Mouse (Mus musculus): ENCODE results near the gene Mill2.
"Not testable (repeated sequence)": the region's sequence is repeated elsewhere in the genome, so short reads cannot be mapped to it uniquely, and the experiment has no call there.

Gene Mill2

DNA sequence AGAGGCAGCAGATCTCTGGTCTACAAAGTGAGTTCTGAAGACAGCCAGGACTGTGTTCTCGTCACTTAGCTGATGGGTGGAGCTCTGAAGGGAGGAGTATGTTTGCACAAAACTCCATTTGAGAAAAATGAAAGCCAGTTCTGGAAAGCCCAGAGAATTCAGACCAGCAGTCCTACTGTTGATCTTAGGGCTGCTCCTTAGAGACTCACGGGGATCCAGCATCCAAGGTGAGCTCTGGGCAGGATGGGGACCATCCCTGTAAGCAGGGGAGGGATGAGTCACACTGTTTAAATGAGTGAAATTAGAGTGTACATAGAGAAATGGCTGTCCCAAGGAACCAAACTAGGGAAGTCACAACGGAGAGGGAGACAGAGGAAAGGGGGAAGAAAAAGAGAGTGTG lies at the start of gene Mill2:
Gene Mill2 (plus strand): TSS at position 102 of the 400 bp plus-strand sequence.
- DNase-seq (ENCODE audit: low spot score), result no peak

DNA sequence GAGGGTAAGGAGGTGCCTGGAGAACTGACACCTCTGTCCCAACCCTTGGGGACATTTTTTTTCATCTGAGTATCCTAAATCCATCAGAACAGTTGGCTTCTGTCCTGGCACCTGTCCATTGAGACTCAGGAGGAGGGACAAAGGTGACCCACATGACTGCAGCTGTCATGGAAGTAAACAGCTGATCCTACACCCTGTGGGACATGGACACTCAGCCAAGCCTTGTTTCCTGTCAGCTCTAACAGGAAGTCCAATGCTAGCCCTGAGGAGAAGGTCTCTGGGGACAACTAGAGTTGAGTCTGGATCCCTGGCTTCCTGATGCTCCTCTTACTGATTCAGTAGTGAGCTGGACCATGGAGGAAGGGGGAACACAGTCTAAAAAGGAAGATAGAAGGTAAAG lies 49.1 kb upstream of the Mill2 start:
- DNase-seq (ENCODE audit: low spot score), result not testable (repeated sequence)

DNA sequence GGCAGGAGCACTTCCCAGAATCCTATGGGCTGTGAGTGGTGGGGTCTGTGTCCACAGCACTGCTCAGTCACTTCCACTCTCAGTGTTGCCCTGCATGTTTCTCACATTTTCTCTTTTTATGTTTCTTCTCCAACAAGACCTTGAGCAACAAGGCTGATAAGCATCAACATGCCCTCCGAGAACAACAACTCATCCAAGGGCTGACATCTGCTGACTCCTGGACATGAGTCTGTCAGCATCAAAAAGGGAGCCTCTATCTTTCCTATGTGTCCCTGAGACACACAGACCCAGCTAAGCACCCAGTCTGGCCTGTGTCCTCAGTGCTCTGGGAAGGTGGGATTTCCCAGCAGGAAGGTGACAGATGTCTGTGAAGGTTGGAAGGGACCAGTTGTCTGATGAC lies 41.3 kb upstream of the Mill2 start, which contains the start of gene Psg19:
Gene Psg19 (minus strand): TSS at position 101 of the 400 bp plus-strand sequence.
- no peak for DNase-seq (ENCODE audit: low spot score)

DNA sequence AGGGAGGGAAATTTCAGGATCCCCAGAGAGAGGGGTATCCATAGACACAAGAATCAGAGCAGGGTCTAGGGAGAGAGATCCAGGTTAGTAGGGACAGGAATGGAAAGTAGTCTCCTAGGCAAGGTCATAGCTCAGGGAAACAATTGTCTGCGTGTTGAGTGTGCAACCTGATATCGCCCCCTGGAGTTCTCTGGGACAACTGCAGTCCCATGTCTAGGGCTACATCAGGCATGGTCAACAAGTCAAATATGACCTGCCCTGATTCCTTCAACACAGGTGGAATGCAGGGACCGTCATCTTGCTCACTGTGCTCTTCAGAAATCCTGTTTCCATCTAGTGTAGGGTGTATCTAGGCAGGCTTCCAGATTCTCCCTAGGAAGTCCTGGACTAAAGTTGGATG lies 40.6 kb upstream of the Mill2 start:
- no peak for DNase-seq (ENCODE audit: low spot score)

DNA sequence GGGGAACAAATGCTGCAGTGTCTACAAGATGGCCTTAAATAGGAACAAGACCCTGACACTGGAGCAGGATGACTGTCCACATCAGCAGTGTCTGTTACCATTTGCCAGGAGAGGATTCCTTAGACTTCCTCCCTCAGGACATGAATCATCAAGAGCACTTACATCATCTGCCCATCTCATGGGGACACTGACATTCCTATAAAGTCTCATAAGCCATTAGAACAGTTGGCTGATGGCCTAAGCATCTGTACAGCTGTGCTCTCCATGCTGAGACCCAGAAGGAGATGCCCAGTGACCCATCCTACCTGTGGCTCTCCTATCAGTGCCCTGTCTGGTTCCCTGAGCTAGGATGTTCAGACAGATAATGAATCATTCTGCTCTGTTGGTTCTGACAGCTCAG lies 36.2 kb upstream of the Mill2 start:
- DNase-seq (ENCODE audit: low spot score), result no peak

DNA sequence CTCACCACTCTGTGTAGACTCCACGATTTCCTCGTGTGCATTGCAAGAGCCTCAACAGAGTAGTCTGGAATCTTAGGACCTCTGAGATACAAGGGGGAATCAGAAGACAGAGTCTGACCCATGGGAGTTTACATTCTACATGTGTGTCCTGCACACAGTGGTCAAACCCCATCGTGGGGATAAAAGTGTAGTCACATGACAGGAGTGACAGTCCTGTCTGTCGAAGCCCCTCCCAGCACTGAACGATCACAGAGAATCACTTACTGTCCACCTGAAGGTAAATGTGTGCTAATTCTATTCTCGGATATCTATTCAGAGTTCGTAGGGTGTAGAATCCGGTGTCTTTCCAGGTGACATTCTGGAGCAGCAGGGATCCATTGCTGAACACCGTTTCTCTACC lies 21.5 kb upstream of the Mill2 start:
- no peak for DNase-seq (ENCODE audit: low spot score)

DNA sequence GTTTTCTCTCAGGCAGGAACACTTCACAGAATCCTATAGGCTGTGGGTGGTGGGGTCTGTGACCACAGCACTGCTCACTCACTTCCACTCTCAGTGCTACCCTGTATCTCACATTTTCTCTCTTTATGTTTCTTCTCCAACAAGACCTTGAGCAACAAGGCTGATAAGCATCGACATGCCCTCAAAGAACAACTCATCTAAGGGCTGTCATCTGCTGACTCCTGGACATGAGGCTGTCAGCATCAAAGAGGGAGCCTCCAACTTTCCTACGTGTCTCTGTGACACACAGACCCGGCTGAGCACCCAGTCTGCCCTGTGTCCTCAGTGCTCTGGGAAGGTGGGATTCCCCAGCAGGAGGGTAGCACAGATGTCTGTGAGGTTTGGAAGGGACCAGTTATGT lies 18.3 kb upstream of the Mill2 start, which contains the start of gene Psg17:
Gene Psg17 (minus strand): TSS at position 101 of the 400 bp plus-strand sequence.
- DNase-seq (ENCODE audit: low spot score), result no peak

DNA sequence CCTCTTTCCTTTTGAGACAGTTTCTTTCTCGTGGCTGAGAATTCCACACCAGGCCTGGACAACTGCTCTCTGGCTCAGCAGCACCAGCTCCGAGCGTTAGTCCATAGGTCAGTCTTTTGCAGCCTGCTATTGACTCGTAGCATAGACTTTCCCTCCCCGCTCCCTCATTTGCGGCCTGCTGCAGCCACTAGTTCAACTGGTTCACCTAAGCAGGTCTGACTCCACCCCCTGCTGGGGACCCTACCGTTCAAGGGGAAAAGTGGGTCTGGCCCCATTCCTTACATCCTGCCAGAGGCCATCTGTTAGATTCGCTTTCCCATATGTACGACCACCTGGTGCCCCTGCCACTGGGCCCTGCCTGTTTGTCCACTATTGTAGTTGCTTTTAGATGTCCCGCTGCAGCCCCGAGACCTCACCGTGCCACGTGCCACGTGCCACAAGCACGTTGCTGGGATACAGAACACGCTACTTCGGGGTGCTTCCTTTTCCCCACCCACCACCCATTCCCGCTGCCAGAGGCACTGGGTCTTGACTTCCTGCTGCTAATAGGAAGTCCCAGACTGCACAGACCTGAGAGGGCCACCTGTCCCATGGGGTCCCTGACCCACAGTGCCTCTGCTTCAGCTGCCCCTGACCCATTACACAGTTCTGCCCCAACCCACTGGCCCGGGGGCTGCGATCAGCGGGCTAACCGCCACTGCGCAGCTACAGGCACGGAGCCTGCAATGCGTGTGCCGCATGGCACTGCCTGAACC lies 11.8 kb upstream of the Mill2 start:
- DNase-seq (ENCODE audit: low spot score), result no peak

DNA sequence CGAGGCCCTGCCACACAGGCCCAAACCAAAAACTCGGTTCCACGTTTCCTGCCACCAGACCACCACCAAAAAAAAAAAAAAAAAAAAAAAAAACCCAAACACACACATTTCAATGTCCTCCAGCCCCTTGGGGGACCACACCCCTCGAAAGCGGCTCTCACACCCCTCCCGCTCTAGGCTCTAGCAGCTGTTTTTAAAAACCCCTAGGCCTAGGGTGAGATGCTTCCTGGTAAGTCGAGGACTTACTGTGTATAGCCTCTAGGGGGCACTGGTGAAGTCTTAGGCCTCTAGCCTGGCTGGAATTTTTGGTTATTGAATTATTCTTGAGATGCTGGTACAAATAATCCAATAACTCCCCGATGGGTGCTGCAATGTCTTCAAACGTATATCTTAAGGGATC lies 11.2 kb upstream of the Mill2 start:
- DNase-seq (ENCODE audit: low spot score), result no peak

DNA sequence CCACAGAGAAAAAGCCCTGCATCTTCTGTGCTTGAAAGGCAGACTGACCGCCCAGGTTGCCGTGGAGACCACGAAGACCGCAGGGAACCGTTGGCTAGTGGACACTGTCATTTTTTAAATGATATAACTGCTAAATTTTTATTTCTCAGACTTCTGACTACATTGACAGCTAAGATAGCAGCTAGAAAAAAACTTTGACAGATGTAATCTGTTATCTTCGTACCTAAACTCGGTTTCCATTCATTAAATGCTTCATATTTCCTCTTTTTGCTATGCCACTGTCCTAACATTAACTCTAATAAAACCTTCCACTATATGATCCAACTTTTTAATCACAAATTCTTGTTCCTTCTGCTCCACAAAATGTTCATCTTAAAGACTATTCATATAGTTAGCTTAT lies 10.2 kb upstream of the Mill2 start:
- DNase-seq (ENCODE audit: low spot score), result no peak

DNA sequence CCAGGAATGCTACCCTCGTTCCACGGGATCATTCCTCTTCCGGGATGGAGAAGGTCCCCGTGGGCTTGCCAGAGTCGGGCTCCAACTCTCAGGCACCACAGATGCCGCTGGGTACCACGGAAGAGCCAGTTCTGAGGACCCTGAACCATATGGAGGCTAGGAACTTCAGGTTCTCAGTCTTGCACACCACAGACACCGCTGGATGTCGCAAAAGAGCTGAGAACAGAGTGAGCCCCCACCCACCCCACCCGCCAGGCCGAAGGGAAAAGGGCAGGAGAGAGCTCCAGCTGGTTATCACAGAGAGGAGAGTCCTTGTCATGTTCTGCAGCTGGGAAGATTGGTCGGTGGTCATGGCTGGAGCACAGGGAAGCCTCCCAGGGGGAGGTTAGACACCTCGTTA lies 7.5 kb upstream of the Mill2 start:
- no peak for DNase-seq (ENCODE audit: low spot score)

DNA sequence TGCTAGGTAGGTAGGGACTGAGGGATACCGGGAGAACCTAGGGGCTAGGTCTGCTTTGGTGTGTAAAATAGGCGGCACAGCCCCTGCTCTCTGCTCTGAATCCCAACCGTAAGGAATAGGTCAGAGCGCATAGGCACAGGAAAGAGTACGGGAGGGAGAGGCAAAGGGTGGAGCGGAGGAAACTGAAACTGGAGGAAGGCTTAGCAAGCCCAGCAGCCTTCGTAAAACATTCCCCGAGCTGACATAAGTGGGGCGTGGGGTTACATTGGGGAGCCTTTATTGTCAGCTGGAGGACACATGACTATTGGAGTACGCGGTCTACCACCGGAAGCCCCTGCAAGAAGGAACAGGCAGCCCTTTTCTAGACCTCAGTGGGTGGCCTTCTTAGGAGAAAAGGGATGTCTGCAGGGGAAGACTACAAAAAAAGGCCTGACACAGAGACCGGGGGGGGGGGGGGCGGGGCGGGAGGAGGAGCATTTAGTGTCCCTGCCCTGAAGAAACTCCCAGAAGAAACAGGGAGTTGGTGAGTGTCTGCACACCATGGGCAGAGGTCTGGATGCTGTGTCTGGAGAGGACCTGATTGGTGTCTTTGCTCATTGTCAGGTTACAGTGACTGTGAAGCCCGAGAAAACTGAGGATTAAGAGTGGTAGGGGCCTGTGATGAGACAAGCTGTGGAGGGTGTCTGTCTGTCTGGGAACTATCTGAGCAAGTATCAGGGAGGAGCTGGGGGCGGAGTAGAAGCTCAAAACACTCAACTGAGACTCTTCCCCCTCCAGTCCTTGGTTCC lies 814 bp downstream of the Mill2 start:
- peak; percentile 11 for DNase-seq (ENCODE audit: low spot score)

DNA sequence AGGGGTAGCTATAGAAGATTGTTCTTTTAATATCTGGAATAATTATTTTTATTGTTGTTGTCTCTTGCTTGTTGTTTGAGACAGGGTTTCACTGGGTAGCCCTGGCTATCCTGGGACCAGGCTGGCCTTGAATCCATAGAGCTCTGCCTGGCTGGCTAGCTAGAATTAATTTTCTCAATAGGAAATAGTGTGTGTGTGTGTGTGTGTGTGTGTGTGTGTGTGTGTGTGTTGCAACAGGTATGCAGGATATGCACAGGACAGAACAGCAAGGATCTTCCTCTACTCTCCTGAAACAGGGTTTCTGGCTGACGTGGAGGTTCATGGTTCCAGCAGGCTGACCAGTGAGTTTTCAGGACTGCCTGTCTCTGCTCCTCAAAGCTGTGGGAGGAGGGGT lies 1.4 kb downstream of the Mill2 start:
- no peak for DNase-seq (ENCODE audit: low spot score)

DNA sequence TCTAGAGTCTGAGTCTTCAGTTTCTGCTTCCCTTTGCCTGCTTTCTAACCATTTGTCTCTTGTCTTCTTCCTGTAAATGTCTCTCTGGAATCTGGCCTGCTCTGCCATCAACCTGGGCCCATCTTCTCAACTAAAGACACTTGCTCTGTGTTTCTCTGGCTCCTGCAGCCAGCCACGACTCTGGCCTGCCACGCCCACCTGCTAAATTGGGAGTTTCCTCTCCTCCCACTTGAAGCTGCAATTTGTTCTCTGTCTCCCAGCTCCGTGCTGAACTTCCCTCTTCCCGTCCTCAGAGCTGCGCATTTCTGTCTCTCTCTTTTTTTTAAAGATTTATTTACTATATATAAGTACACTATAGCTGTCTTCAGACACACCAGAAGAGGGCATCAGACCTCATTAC lies 5.0 kb downstream of the Mill2 start:
- DNase-seq (ENCODE audit: low spot score), result no peak

DNA sequence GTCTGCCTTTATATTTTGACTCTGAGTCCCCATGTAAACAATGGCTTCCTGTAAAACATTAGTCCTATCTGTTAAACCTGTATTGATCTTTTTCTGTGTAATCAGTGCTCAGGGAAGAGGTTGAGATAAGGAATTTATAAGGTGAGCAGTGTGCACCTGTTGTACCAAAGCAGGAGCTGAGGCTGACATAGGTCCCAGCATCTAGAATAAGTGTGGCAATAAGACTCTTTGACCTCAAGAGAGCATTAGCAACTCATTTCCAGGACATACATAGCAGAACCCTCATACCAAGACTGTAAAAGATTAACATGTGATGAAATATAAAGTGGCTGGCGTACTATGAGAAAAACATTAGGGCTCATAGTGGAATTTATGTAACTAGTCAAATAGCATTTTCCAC lies 8.6 kb downstream of the Mill2 start:
- DNase-seq (ENCODE audit: low spot score), result no peak

DNA sequence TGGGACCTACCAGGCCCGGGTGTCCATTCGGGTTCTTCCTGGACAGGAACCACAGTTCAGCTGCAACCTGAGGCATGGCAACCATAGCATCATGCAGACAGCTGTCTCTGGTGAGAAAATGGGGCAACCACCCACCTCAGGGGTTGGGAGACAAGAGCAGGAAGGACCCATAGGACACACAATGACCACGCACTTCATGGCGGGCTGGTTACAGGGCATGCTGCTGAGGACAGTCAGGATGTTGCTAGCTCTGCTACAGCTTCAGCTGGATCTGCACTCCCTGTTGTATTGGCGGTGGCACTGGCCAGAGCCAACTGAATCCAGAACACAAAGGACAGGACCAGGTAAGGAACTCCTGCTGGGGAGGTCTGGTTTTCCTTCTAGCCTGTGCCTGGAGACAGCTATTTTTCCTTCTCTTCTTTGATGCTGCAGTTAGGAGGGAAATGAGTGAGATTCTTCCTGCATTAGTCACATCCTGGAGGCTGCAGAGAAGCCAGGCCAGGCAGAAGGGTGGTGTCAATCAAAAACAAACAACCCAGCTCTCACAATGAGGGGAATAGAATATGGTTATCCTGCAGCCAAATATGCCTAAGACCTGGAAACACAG lies 18.6 kb downstream of the Mill2 start:
- no peak for DNase-seq (ENCODE audit: low spot score)

DNA sequence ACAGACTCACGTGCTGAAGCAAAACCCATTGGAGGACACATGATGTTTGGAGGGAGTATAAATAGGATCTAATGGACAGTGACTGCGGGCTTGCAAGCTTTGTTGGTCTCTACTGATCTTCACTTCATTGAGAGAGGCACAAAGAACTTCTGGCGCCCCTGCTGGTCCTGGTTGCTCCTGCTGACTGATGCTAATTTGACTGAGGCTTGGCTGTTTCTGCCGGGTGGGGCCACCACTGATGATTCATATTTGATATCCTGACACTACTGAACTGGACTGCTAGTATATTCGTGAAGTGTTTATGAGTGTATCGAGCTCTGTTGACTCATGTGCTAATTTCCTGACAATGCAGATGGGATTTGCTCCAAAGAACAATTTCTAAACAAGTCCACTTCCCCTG lies 23.0 kb downstream of the Mill2 start:
- DNase-seq (ENCODE audit: low spot score), result no peak

DNA sequence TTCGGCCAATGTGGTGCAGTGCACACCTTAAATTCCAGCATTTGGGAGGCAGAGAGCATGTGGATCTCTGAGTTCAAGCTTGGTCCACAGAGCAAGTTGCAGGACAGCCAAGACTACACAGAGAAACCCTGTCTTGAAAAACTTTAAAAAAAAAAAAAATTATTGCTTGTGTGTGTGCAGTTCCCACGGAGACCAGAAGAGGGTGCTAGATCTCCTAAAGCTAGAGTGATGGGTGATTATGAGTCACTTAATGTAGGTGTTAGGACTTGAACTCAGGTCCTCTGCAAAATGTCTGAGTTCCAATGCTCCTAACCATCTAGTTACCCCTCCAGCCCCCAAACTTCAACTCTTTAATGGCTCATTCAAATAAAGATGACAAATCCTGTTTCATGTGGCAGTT lies 28.7 kb downstream of the Mill2 start:
- DNase-seq (ENCODE audit: low spot score), result no peak

DNA sequence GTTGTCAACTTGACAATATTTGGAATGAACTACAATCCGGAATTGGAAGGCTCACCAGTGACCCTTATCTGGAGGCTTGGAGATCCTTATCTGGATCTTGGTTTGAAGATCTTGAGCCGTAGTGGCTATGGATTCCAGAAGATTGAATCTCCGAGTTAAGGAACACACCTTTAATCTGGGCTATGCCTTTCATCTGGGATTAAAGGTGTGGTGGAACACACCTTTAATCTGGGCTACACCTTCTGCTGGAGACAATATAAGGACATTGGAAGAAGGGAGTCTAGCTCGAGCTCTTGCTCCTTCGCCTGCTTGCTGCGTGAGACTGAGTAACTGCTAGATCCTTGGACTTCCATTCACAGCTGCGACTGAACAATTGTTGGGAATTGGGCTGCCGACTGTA lies 31.3 kb downstream of the Mill2 start, which contains the start of gene Pglyrp1:
Gene Pglyrp1 (plus strand): TSS at position 301 of the 400 bp plus-strand sequence.
- DNase-seq (ENCODE audit: low spot score), result not testable (repeated sequence)

DNA sequence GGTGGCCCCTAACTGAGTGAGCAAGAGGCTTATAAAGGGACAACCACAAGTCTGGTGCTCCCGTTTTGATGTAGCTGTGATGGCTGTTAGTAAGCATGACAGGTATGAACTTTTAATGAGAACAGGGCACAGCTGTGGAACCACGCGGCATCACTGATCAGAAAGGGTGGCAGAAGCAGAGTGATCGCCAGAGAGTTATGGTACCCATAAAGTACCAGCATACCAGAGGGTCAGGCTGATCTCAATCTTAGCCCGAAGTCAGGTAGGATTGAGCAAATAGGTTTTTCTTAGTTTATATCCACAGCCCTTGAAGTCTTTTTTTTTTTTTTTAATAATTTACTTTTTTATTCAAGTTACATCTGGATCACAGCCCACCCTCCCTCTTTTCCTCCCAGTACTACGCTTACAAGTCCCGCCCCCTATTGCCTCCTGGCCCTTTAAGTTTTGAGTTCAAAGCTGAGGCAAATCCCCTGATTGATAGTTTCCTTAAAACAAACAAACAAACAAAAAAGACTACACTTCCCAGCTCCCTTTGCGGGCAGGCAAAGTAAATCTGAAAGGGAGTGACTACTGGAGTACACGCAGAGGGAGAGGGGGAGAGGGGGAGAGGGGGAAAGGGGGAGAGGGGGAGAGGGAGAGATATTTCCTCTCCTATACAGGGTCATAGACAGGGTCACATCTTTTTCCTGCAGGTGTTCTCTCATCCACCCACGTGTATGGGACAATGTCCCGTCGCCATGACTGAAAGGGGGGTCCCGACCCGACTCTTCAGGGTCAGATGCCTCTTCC lies 32.4 kb downstream of the Mill2 start:
- no peak for DNase-seq (ENCODE audit: low spot score)

DNA sequence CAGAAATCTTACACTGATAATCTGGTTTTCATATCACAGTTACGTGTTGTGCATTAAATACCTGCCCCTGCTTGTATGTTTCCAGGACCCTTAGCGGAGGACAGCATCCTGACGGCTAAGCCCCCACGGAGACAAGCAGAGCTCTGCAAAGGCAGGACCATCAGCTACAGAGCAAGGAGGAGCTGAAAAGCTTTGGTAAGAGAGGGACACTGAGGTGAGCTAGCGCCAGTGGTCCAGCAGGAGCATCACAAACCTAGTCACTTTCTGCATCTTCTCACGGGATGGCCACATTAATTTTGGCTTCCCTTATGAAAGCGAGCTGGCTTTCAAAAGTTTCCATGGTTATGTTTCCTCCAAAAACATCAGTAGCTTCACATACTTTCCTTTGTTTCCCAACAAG lies 33.0 kb downstream of the Mill2 start:
- DNase-seq (ENCODE audit: low spot score), result no peak

DNA sequence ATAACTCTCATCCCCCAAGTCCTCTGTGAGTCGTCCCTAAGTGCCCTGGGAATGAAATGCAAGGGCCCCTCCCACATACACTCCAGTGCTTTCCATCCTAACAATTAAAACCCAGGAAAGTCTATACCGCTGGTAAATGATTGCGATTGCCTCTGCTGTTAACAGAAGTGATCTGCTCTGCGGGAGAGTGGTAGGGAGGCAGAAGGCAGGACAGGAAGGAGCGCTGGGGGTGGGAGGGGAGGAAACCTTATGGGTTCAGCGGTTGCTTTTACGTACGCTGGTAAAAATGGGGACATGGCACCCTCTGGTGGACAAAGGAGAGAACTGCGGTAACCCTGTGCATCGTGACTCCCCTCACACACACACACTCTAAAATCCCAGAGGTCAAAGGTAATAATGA lies 33.5 kb downstream of the Mill2 start:
- peak; percentile 67 for DNase-seq (ENCODE audit: low spot score)
